8 mouse cellular contexts compared by ENCODE assay signal in the genomic region with DNA sequence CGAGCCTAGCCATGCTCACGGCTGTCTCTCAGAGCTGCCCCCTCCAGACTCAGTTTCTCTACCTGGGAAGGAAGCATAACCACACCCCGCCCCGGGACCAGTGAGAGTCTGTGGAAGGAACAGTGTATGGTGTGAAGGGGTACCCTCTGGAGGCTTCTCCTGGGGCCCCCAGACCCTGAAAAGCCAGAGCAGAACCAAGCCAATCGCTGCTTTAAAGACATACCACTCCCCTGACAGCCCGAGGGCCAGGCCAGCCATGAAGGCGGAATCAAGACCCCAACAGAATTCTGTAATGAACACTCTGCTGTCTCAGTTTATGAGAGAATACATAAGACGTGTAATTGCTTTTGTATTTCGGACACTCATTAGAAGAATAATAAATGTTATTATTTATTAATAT.
A peak's percentile ranks its signal among the peaks of the same experiment; 100 is the strongest.
DNase-seq lines count a peak whose midpoint lies in the region; ATAC-seq and TF ChIP-seq lines count a peak whose summit lies in the region.

No protein-coding gene starts in this region.

- DNase-seq in heart, adult 11 months: no peak
- DNase-seq in neural tube, embryonic 11.5 days (ENCODE audit: low spot score): no peak
- DNase-seq in ovary, adult 18-20 months (ENCODE audit: low spot score): no peak
- DNase-seq in thymus, postnatal 10 days (ENCODE audit: low spot score in 2 of 2): no peak
- DNase-seq in layer of hippocampus, adult 11-12 months (ENCODE audit: low spot score): no peak

- no peak overlapping the region for H3K4me3 ChIP-seq in heart, embryonic 13.5 days
- H3K4me3 ChIP-seq in forebrain, embryonic 12.5 days (replicated peaks): no peak overlapping the region
- H3K4me3 ChIP-seq in intestine, postnatal 0 days (ENCODE audit: low read depth, low read length): no peak overlapping the region
- no peak overlapping the region for H3K4me3 ChIP-seq in neural tube, embryonic 11.5 days (ENCODE audit: low read depth, low read length)

- peaks cover 62% of the 10 kb centered on the region for H3K27me3 ChIP-seq in heart, embryonic 13.5 days (replicated peaks)
- H3K27me3 ChIP-seq in forebrain, embryonic 12.5 days: peaks cover 54% of the 10 kb centered on the region
- peaks cover 20% of the 10 kb centered on the region for H3K27me3 ChIP-seq in intestine, postnatal 0 days (replicated peaks; ENCODE audit: control insufficient read depth, insufficient read depth, low read length)
- 0 out of 2 replicates have a peak, but pooled peaks cover 11% of the 10 kb centered on the region for H3K27me3 ChIP-seq in neural tube, embryonic 11.5 days (ENCODE audit: control insufficient read depth, insufficient read depth, low read length)

- ATAC-seq in heart, embryonic 13.5 days (ENCODE audit: extremely low read depth, insufficient number of reproducible peaks, low FRiP score, low TSS enrichment): no peak
- ATAC-seq in forebrain, embryonic 12.5 days (ENCODE audit: low FRiP score): 0 out of 2 replicates have a peak, but pooled peaks have one; percentile 11
- ATAC-seq in intestine, postnatal 0 days: no peak
- ATAC-seq in neural tube, embryonic 11.5 days (ENCODE audit: insufficient read depth, low FRiP score, low TSS enrichment): peak; percentile 41; the same call in 1 of the 2 replicates

- H3K9me3 ChIP-seq in heart, embryonic 13.5 days: no peaks in the 10 kb centered on the region
- no peaks in the 10 kb centered on the region for H3K9me3 ChIP-seq in forebrain, embryonic 12.5 days
- H3K9me3 ChIP-seq in intestine, postnatal 0 days (ENCODE audit: control insufficient read depth): no peaks in the 10 kb centered on the region
- H3K9me3 ChIP-seq in neural tube, embryonic 11.5 days (ENCODE audit: control insufficient read depth, low read length): no peaks in the 10 kb centered on the region

- H3K27ac ChIP-seq in heart, embryonic 13.5 days (replicated peaks): no peak overlapping the region
- H3K27ac ChIP-seq in forebrain, embryonic 12.5 days: no peak overlapping the region
- no peak overlapping the region for H3K27ac ChIP-seq in intestine, postnatal 0 days (ENCODE audit: low read depth, low read length)
- no peak overlapping the region for H3K27ac ChIP-seq in neural tube, embryonic 11.5 days (ENCODE audit: low read depth, low read length)

- peak overlapping the region; percentile 53; the same call in 1 of the 2 replicates for H3K4me2 ChIP-seq in heart, embryonic 13.5 days
- peak overlapping the region; percentile 21; the same call in 1 of the 2 replicates for H3K4me2 ChIP-seq in forebrain, embryonic 12.5 days
- 0 out of 2 replicates have a peak overlapping the region, but pooled peaks have one; percentile 21 for H3K4me2 ChIP-seq in intestine, postnatal 0 days (replicated peaks; ENCODE audit: low read depth)
- H3K4me2 ChIP-seq in neural tube, embryonic 11.5 days (ENCODE audit: low read depth): no peak overlapping the region

- H3K36me3 ChIP-seq in heart, embryonic 13.5 days: no peaks in the 10 kb centered on the region
- no peaks in the 10 kb centered on the region for H3K36me3 ChIP-seq in forebrain, embryonic 12.5 days (replicated peaks)
- H3K36me3 ChIP-seq in intestine, postnatal 0 days (ENCODE audit: control insufficient read depth, insufficient read depth): no peaks in the 10 kb centered on the region
- no peaks in the 10 kb centered on the region for H3K36me3 ChIP-seq in neural tube, embryonic 11.5 days (ENCODE audit: control insufficient read depth, insufficient read depth, low read length)

- peaks cover 6% of the 10 kb centered on the region for H3K4me1 ChIP-seq in heart, embryonic 13.5 days
- peaks cover 37% of the 10 kb centered on the region for H3K4me1 ChIP-seq in forebrain, embryonic 12.5 days
- no peaks in the 10 kb centered on the region for H3K4me1 ChIP-seq in intestine, postnatal 0 days (replicated peaks; ENCODE audit: control insufficient read depth, insufficient read depth, low read length)
- peaks cover 13% of the 10 kb centered on the region for H3K4me1 ChIP-seq in neural tube, embryonic 11.5 days (ENCODE audit: control insufficient read depth, insufficient read depth, low read length)

- 63% methylated on average over 9 of the region's 9 CpGs for WGBS in heart, embryonic 13.5 days
- WGBS in forebrain, embryonic 12.5 days: 48% methylated on average over 9 of the region's 9 CpGs
- 60% methylated on average over 9 of the region's 9 CpGs for WGBS in intestine, postnatal 0 days
- WGBS in neural tube, embryonic 11.5 days: 54% methylated on average over 9 of the region's 9 CpGs

- no peak for TF ChIP-seq CTCF in intestine, postnatal 0 days (IDR thresholded peaks at IDR 0.05; ENCODE audit: low read depth)

- no peak overlapping the region for H3K9ac ChIP-seq in heart, embryonic 13.5 days
- no peak overlapping the region for H3K9ac ChIP-seq in forebrain, embryonic 12.5 days
- no peak overlapping the region for H3K9ac ChIP-seq in intestine, postnatal 0 days (ENCODE audit: low read depth, low read length)
- H3K9ac ChIP-seq in neural tube, embryonic 11.5 days (ENCODE audit: low read length): no peak overlapping the region

Comparison
In these comparisons a context has a peak if more than half of its experiments do, and no peak if none do; other contexts are left out.
1. ATAC-seq: peak in forebrain, embryonic 12.5 days (single experiment) and neural tube, embryonic 11.5 days (single experiment); none in heart, embryonic 13.5 days (single experiment) and intestine, postnatal 0 days (single experiment).